Mouse (Mus musculus) MEL (cell line): ENCODE measurements around the gene Adamtsl1.

Experiments used
- BHLHE40 ChIP-seq: IDR thresholded peaks from 2 replicates; pipeline ENCODE4 v1.6.1; 2012; ENCODE audit warnings: low read depth, mild to moderate bottlenecking, inconsistent platforms, low read length, improper control_type of control experiment, borderline replicate concordance
- CHD1 ChIP-seq: IDR thresholded peaks from 2 replicates; pipeline ENCODE4 v1.6.1; 2012; ENCODE audit warnings: low read depth, mild to moderate bottlenecking, inconsistent platforms, low read length, improper control_type of control experiment
- CHD2 ChIP-seq: IDR thresholded peaks from 2 replicates; pipeline ENCODE4 v1.6.1; 2011; ENCODE audit warnings: low read length, improper control_type of control experiment
- CTCF ChIP-seq, 3 experiments: IDR thresholded peaks in 2 of 3; conservative IDR thresholded peaks in 1 of 3; 2 replicates each; pipeline ENCODE4 v1.5.1; 2011 to 2012; ENCODE audit warnings: low read length in 3 of 3, low read depth in 2 of 3, mild to moderate bottlenecking in 2 of 3, improper control_type of control experiment in 1 of 3, inconsistent platforms in 1 of 3, mixed read lengths in 1 of 3, moderate library complexity in 1 of 3; ENCODE audit not compliant: control insufficient read depth in 1 of 3, insufficient read depth in 1 of 3, poor library complexity in 1 of 3, severe bottlenecking in 1 of 3
- E2F4 ChIP-seq: IDR thresholded peaks from 2 replicates; pipeline ENCODE4 v1.6.1; 2011; ENCODE audit warnings: low read depth, low read length, improper control_type of control experiment, borderline replicate concordance
- EP300 ChIP-seq, 2 experiments: IDR thresholded peaks; 2 replicates each; pipeline ENCODE4 v1.6.1; 2011; ENCODE audit warnings: improper control_type of control experiment in 2 of 2, low read length in 2 of 2, low read depth in 1 of 2, mild to moderate bottlenecking in 1 of 2
- MEF2A ChIP-seq: IDR thresholded peaks from 2 replicates; pipeline ENCODE4 v1.6.1; 2014; ENCODE audit warnings: low read depth, mild to moderate bottlenecking, inconsistent platforms, low read length, improper control_type of control experiment; ENCODE audit not compliant: poor library complexity, insufficient replicate concordance, severe bottlenecking; ENCODE audit errors: extremely low read depth
- POLR2A ChIP-seq, 2 experiments: IDR thresholded peaks; 2 replicates each; pipeline ENCODE4 v1.6.1; 2011 to 2012; ENCODE audit warnings: low read length in 2 of 2, mild to moderate bottlenecking in 2 of 2, control low read depth in 1 of 2, improper control_type of control experiment in 1 of 2, low read depth in 1 of 2, moderate library complexity in 1 of 2; ENCODE audit not compliant: control insufficient read depth in 1 of 2, insufficient read depth in 1 of 2, poor library complexity in 1 of 2
- SIN3A ChIP-seq: IDR thresholded peaks from 2 replicates; pipeline ENCODE4 v1.6.1; 2012; ENCODE audit warnings: low read length, improper control_type of control experiment, inconsistent platforms
- TCF12 ChIP-seq: IDR thresholded peaks from 2 replicates; pipeline ENCODE4 v1.6.1; 2014; ENCODE audit warnings: low read depth, mild to moderate bottlenecking, inconsistent platforms, low read length, improper control_type of control experiment, moderate library complexity
- USF2 ChIP-seq, 2 experiments: IDR thresholded peaks; 2 replicates each; pipeline ENCODE4 v1.6.1; 2011 to 2012; ENCODE audit warnings: improper control_type of control experiment in 2 of 2, low read length in 2 of 2, borderline replicate concordance in 1 of 2, inconsistent platforms in 1 of 2, low read depth in 1 of 2, mild to moderate bottlenecking in 1 of 2; ENCODE audit not compliant: insufficient read depth in 1 of 2
- ZKSCAN1 ChIP-seq: IDR thresholded peaks from 2 replicates; pipeline ENCODE4 v1.6.1; 2012; ENCODE audit warnings: low read depth, mild to moderate bottlenecking, inconsistent platforms, low read length, improper control_type of control experiment, moderate library complexity
- ZMIZ1 ChIP-seq: IDR thresholded peaks from 2 replicates; pipeline ENCODE4 v1.6.1; 2012; ENCODE audit warnings: low read depth, mild to moderate bottlenecking, inconsistent platforms, low read length, improper control_type of control experiment, moderate library complexity
- ZNF384 ChIP-seq: IDR thresholded peaks from 2 replicates; pipeline ENCODE4 v1.6.1; 2012; ENCODE audit warnings: low read depth, mild to moderate bottlenecking, inconsistent platforms, low read length, improper control_type of control experiment

DNA sequence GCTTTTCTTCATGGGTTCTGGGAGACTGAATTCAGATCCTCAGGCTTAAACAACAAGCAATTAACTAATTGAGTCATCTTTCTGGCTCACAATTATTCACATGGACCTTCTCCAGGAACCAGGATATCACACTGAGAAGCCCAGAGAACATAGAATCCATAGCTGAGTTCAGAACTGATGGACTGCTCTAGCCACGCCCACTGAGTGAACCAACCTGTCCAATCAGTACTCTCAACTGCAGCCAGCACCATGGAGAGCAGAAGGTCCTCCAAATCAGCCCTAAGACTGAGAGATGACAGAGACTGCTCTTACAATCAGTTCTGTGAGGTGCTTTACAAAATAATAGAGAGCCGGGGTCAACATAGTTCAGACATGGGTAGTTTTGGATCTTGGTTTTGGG lies 276.3 kb downstream of the Adamtsl1 start:
- TF ChIP-seq ZKSCAN1 = no peak
- TF ChIP-seq POLR2A (IDR thresholded peaks at IDR 0.05; ENCODE audit: control insufficient read depth in 1 of 2, insufficient read depth in 1 of 2, low read depth in 1 of 2, low read length in 2 of 2, poor library complexity in 1 of 2) = no peak
- TF ChIP-seq USF2 (IDR thresholded peaks at IDR 0.05; ENCODE audit: borderline replicate concordance in 1 of 2, insufficient read depth in 1 of 2, low read depth in 1 of 2, low read length in 2 of 2) = no peak
- no peak for TF ChIP-seq CTCF (IDR thresholded peaks at IDR 0.05 in 2 of 3, conservative IDR thresholded peaks at IDR 0.05 in 1 of 3; ENCODE audit: control insufficient read depth in 1 of 3, insufficient read depth in 1 of 3, low read depth in 2 of 3, low read length in 3 of 3, poor library complexity in 1 of 3, severe bottlenecking in 1 of 3)
- no peak for TF ChIP-seq EP300 (IDR thresholded peaks at IDR 0.05; ENCODE audit: low read depth in 1 of 2, low read length in 2 of 2)
- no peak for TF ChIP-seq ZMIZ1
- no peak for TF ChIP-seq SIN3A
- no peak for TF ChIP-seq E2F4
- no peak for TF ChIP-seq MEF2A
- no peak for TF ChIP-seq BHLHE40
- TF ChIP-seq CHD1 = no peak
- TF ChIP-seq TCF12 = no peak
- no peak for TF ChIP-seq ZNF384
- TF ChIP-seq CHD2 = no peak
